Mouse (Mus musculus) right cerebral cortex, postnatal 10 days (tissue): ENCODE data around the gene Lzic.

Source experiments
- DNase-seq, 2 experiments: peaks; one replicate each; pipeline ENCODE4 v3.0.0; 2021; ENCODE audit warnings: low spot score in 2 of 2

Lzic gene

DNA sequence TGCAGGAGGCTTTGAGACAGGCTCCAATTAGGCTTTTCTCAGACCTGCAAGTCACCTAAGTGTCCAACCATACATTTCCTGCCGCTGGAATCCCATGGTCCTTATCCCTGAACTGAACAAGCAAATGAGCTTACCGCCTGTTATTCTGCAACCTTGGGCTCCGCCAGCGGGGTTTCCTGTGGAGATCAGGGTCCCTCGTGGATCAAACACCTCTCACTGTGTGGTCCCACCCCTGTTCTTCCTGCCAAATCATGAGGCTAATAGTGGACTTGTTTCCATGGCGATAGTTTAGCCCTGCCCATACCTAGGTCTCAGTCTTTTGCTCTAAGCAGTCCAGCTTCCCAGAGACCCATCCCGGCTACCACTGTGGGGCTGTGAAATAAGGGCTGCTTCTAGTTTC lies 41.3 kb downstream of the Lzic start:
- no peak for DNase-seq

DNA sequence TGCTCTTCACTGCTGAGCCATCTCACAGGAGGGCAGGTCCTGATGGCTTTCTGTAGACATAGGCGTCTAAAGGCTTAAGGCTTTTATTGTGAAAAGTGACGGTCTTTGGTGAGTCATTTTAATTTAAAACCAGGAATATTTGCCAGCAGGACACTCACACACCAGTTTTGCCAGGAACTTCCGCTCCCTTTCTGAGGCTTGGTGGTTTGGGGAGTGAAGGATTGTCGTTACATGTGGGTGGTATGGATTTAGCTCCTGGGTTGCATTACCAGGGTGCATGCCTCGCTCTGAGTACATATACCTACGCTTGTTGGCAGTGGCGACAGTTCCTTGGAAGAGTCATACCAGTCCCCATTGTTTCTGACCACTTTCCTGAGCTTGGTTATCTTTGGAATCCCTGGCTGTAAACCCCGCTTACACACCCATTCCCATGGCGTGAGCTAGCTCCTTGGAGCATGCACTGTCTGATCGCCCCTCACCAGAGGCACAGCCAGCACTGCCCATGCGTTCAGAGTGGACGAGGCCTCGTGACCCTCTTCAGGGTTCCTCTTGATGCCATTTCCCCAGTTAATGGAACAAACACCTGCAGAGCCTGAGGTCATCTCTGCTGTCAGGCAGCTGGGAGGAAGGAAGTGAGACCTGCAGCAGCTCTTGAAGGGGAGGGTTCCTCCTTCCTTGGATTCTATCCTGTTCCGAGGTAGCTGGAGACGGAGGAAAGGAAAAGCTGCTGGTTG lies 42.8 kb downstream of the Lzic start:
- DNase-seq = no peak

DNA sequence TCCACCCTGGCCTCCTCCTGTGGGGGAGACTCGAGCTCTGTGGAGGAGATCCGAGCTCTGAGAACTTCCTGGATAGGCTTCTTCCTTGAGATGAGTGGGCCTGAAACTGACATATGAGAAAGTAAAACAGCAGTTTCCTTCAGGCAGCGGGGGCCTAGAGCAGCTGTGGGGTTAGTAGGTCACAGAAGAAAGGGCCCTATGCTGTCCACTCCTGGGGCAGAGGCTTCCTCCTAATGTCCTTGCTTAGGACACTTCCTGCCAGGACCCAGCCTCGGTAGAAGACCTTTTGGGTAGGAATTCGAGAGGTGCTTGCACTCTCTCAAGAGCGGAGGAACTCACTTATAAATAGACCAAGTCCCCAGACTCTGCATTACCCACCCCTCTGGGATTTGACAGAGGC lies 44.7 kb downstream of the Lzic start:
- DNase-seq = no peak

DNA sequence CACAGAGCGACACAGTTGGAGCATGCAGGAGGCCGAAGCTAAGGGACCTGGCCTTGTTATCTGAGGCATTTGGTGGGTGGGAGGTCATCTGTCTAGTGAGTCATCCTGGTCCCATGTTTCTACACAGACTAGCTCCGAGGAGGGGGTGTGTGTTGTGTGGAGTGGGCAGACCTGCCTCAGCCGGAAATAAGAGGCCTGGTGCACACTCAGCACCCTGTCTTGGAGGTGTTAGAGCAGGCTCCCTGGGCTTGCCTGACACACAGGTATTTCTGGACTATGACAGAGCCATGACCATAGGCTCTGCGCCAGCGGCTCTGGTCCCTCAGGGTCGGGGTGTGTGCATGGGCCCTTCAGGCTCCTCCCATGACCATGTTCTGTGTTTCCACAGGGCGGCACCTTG lies 54.4 kb downstream of the Lzic start:
- DNase-seq = no peak

DNA sequence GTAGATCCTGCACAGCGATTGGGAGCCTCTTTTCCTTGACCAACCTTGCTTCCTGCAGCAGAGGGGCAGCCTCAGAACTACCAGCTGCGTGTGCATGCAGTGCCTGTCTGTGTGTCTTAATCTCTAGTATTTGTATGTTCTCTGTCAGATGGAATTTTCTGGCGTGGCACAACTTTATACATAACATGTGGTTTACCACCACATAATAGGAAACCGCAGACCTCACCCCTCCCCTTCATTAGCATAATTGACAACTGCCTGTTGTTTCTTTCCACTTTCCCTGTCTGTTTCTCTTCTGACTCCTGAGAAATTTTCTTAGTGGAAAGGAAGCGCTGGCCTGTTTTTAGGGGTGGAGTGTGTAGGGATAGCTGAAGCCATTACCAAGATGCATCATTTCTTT lies 56.9 kb downstream of the Lzic start:
- DNase-seq = no peak

DNA sequence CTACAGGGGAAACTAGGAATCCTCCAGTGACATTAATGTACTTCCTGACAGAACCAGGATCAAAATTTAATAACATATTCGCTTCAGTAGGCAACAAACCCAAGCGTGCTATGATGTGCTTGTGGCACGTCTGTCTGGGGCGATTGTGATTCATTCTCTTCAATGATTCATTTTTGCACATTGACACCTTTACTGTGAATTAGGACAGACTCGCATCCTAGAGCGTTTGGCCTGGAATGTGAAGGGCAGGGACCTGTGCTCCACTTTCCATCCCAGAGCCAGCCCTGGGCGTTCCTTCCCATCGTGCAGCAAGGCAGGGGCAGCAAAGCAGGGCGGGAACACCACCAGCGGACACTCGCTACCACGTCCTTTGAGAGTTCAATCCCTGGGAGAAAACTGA lies 57.4 kb downstream of the Lzic start:
- no peak for DNase-seq

DNA sequence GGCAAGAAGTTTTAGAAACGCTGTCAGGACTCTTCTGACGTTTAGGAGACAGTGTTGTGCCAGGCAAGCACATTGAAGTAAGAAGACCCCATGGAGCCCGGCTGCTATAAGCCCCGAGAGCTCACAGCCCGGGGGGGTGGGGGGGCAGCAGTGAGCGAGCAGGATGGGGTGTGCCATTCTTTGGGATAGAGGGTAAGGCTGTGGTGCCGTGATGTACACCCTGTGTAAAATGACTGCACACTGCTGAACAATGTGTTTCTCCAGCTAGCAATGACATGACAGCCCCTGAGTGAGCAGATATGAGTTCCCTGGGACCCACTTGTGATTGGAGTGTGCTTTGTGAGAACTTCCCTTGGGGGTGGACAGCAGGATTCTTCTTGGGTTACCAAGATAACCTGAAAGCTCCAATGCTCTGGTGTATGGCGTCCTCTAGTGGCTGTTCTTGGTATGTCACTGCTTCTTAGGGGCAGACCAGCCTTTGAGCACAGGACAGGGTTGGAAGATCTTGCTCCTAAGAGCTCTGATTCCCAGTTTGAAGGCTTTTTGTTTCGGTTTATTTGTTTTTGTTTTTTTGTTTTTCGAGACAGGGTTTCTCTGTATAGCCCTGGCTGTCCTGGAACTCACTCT lies 58.0 kb downstream of the Lzic start:
- DNase-seq = peak; percentile 81 to 89

DNA sequence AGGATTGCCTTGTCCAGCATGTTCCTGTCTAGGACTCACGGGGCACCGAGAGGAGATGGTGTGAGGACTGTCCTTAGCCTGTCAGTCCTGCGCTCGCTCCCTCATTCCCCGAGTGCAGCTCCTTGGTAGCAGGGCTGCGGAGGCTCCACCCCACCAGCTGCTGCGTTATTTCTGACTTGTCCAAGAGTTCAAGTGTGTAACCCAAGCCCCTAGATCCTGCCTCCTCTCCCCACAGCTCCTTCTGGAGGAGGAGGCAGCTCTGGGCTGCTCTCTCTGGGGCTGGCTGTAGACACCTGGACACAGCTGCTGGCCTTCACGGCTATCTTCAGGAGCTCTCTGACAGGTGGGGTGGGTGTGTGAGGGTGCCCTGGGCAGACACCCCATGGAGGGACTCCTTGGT lies 59.9 kb downstream of the Lzic start:
- no peak for DNase-seq
